Mouse (Mus musculus) embryonic fibroblast, embryonic 13.5 days (primary cell): ENCODE results near the gene Crcp.

Experiments
- CTCF ChIP-seq: IDR thresholded peaks from 2 replicates; pipeline ENCODE4 v1.5.1; 2011; ENCODE audit warnings: mild to moderate bottlenecking, control low read depth, low read length, moderate library complexity, borderline replicate concordance; ENCODE audit not compliant: insufficient read depth
- POLR2A ChIP-seq: IDR thresholded peaks from 2 replicates; pipeline ENCODE4 v1.6.1; 2011; ENCODE audit warnings: low read depth, mild to moderate bottlenecking, control low read depth, low read length, moderate library complexity

DNA sequence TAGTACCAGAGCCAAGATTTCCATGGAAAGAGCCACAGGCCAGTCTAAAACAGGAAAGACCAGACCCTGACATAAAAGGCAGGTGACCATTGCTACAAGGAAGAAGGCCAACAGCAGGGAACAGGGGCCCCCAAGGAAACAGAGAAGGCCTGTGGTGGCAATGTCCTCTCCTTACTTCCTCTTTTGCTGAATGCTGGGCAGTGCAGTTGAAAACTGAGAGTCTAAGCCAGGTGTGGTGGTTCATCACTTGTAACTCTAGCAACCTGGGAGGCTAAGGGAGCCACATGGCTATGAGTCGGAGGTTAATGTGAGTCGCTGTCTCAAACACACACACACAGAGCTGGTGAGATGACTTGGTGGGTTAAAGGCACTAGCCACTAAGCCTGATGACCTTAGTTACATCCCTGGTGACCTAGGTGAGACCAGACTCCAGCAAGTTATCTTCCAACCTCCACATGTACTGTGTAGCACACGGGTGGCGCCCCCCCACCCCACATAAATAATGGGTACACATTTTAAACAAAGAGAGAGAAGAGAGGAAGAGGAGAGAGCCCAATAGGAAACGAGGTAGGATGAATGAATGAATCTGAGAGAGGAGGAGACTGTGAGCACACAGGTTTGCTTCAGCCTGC is 27.6 kb upstream of the Crcp start:
- TF ChIP-seq CTCF (no peak), POLR2A (no peak)
